Mouse (Mus musculus) left cerebral cortex, adult 9 months (tissue): Measurements from ENCODE around the gene Fli1.
A peak's percentile ranks its signal among the peaks of the same experiment; 100 is the strongest.

Experiments
- DNase-seq, 2 experiments: peaks; one replicate each; pipeline ENCODE4 v3.0.0; 2022; ENCODE audit warnings: low spot score in 2 of 2

Fli1 gene

DNA sequence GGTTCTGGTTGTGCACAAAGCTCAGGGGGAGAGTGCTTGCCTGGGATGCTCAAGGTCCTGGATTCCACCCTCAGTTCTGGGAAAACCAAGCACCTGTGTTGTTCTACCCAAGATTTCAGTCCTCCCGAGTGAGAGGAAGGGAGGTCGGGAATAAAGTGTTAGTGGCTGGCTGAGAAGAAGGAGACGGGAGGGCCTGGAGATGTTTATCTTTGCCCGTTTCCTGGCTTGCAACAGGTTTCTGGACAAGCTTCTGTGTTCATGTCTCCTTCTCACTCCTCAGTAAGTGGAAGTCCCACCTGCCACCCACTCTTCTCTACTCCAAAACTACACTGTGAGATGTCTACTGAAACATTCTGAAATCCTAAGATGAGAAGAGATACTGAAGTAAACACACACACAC, 39.2 kb downstream of the Fli1 start:
- DNase-seq, result no peak

DNA sequence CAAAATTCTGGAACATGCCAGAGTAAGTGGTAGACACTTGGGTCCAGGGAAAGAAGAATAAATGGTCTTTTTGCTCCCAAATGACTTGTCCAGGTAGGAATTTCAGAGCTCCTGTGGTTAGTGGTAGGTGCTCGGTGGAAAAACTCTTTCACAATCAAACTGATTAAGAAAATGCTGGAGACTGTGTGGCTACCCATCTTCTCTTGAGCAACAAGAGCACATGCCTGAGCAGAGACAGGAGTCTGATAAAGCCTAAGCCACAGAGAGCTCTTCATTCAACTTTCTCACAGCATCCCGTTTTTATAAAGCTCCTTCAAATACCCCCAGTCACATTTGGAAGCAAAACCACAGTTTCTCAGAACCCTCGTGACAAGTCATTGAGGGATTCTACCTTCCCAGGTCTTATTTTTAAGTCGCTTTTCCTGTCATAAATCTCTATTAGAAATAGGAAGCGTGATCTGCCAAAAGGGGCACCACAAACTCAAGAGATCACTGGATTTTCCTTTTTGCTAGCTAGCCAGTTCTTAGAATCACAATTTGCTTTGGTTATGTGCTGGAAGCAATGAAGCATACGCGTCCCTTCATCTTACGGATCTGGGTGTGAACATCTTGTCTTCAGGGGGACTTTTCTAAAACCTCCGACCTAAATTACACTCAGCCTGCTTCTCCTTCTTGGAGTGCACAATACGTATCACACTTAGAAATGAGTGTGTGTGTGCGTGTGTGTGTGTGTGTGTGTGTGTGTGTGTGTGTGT, 40.2 kb downstream of the Fli1 start:
- DNase-seq, result no peak

DNA sequence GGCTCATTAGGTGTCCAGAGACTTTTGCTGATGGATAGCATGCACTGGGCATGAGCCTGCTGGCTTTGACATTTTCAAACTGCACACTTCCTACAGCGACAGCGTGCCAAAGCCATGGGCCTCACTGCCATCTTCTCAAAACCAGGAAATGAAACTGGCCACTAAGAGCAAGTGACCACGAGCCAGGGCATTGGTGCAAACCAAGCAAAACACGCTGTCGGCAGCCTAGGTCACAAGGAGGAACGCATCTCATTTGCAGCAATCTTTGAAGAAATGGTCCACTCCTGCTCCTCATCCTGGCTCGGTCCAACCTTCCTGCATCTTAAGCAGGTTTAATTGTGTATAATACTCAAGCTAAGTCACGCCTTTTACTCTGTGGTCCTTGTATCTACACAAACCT, 41.8 kb downstream of the Fli1 start:
- DNase-seq, result peak; percentile 16 to 38

DNA sequence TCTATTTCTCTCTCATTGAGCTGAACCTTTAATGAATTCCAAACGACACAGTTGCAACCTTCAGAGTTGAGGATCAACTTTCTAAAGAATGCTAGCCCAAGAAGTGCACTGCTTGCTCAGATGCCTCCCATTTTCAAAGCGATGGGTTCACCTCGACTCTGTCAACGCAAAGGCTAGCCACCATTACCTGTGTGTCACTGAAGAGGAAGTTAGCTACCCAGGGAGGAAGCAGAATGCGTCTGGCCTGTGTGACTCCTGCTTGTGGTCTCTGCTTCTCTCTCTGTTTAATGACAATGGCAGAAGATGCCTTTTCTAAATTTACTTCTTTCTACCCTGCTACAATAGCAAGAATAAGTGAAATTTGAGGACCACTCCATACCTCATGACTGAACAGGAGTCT, 42.6 kb downstream of the Fli1 start:
- no peak for DNase-seq

DNA sequence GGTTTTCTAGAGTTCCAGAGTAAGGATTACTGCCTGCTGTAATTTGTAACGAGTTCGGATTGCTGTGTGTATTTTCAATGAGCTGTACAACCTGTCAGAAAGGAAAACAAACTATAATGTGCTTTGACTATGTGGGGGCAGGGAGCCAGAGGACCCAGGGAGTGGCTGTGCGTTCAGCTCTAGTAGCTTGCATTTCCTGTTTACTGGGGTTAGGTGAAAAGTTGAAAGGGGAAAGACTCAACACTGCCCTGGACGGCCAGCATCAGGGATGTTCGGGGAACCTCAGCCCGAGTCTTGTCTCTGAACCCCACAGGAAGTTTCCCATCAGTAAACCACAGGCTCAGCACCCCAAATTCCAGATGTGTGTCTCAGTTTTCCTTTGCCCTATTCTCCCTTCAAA, 43.2 kb downstream of the Fli1 start:
- DNase-seq, result no peak

DNA sequence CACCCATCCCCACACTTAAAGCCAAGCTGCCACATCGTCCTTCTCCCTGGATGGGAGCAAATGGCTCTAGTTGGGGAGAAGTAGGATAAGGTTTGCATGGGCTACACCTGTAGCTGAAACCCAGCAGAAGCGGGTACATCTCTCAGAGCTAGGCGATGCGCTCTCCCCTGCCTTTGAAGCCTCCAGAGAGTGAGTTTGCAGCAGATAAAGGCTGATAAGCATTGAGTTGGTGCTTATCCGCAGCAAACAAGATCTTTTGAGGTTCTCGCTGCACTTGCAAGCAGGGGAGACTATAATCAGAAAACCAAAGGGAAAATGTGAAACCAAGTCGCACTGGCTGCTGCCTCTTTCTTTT, 47.0 kb downstream of the Fli1 start:
- no peak for DNase-seq

DNA sequence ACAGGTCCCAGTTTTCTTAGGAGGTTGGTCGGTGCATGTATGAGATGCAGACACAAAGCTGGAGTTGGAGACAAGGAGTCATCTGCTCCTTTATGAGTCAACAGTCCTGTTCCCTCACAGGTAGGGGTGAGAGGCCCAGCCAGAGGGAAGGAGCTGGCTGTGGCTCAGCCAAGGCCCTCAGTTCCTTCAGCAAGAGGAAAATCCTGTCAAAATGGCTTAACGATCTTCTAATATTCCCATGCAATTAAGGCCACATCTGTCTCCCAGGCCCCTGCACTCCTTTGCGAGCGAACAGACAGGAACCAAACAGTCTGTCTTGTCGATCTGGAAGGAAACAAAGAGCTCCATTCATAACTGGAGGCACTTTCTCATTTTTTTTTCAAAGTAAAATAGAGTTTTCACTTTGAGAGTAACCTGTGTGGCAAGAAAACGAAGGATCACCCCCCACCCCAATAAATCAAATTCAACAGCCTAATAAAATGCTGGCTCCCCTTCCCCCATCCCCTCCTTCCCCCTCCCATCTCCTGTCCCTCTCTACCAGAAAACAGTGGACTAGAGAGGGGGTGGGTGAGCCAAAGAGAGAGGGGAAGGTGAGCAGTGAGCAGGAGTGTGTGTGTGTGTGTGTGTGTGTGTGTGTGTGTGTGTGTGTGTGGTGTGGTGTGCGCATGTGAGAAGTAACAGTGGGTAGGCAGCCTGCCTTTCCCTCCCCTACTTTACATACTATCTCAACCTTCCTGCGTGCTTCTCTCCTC, 47.6 kb downstream of the Fli1 start:
- no peak for DNase-seq

DNA sequence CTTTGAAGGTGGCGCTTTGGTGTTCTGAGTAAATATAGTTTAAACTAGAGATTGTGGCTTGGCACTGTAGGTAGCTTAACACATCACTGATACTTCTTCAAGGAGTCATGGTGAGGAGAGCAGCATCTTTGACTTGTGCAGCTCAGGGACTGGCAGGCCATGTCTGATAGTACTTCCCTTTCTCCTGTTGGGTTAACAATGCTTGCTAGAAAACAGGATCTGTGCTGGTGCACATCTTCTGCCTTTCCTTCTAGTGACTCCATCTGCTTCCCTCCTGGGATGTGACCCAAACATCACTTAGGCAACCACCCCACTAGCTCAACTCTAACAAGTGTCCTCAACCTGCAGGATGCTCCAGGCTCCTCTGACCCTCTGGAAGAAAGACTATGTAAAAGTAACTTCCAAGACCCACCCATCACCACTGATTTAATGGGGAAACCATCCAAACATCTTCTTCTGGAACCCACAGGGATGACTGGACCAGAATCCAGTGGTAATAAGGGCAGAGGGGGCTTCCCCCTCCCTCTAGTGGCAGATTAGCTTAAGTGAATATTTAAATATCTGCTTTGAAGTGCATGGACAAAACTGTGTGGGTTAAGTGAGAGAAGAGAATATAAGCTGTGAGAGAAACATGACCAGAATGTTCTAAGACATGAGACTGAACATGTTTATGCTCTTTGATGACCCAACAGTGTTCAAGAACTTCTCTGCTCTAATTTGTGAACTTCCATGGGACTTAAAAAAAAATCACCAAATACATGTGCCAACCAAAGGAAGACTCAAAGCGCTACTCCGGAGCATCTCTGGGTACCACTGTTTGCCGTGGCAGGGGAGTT, 48.9 kb downstream of the Fli1 start:
- DNase-seq, result no peak

DNA sequence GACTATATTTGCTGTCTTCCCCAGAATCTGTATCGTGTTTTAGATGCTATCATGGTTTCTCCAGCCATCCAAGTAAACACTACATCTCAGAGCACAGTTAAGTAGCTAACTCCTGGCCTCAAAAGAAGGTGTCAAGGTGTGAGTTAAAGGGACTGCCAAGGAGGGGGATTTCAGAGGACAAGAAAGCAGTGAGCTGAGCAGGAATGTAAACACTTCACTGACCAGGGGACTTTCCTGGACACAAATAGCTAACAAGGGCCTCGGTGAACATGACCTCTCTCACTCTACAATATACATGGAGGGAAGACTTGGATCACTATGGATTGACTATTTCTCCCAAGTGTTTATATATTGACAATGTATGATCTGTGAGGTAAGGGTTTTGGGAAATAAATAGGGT, 49.9 kb downstream of the Fli1 start:
- no peak for DNase-seq

DNA sequence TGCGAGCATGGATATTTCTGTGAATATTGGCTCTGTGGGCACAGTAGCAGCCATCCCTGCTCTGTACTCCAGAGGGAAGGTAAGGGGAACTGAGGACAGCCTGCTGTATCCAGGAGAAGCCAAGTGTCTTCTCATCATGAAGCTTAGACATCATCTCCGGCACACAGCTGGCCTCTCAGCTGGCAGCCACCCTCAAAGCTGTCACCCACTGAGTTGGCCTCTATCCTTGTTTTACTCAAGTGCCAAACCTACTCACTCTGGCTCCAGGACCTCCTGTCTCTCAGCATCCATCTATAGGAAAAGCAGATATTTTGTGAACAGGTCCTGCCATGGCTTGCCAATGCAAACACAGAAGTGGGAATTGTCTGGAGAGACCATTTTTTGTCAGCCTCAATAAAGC, 51.2 kb downstream of the Fli1 start:
- DNase-seq, result no peak

DNA sequence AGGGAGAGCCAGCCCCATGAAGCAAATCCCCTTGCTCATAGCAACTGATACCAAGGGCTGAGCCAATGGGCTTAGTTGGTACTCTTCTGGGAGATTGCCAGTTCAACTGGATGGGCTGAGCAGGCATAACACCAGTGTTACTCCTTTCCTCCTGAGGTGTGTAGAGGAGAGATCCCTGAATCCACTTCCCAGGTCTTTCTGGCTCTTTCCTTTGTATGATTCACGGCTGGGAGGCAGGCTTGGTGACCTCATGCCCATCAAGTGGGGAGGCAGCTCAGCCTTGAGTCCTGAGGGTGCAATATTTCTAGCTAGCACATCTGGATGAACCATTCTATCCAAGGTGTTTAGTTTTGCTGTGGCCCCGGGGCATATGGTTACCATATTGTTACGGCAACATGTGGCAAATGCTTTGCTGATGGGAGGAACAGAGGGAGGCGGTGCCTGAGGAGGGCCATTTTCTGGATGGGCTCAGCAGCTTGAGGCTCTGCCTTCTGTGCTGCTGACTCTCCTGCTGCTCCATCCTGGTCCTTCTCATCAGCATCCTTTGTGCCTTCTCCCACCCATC, 52.8 kb downstream of the Fli1 start:
- no peak for DNase-seq

DNA sequence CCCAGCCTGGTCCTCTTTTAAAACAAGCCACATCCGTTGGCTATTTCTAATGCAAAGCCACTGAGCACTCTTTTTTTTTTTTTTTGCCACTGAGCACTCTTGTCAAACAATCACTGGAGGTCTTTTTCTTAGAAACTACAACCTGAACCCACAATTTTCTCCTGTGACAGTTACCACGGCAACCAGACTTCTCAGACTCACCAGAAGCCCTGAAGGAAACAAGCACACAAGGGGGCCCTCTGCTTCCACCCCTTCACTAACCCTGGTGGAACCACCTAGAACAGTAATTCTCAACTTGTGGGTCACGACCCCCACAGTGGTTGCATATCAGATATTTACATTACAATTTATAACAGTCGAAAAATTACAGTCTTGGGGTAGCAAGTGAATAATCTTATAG, 53.3 kb downstream of the Fli1 start:
- DNase-seq, result no peak

DNA sequence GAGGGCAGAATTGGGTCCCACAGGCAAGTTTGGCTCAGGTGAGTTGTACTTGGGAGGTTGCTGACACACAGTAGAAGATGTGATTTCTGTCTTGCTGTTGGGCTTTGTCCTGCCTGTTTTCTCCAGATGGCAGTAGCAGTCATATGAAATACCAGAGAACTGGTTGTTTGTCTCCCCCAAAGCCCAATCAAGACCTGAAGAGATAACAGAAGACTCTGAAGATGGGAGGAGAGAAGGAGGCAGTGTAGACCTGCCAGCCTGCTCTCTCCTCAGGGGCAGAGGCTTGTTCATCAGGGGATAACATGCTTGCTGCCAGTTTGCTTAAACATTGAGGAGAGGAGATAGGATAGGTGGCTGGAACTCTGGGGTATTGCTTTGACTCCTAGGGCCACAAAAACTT, 54.0 kb downstream of the Fli1 start:
- no peak for DNase-seq

DNA sequence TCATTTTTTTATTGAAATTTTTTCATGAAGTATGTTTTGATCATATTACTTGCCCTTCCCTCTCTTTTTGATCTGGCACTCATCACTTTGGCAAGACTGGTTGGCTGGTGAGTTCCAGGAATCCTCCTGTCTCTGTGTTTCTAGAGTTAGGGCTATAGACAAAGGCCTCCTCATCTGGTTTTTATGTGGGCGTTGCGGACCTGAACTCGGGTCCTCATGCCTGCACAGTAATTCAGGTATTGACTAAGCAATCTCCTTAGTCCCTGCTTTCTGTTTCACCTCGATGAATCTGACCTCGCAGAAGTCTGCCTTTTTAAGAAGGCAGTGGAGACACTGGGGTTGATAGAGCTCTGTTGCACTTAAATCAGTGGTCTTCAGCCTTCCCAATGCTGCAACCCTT, 54.8 kb downstream of the Fli1 start:
- DNase-seq, result no peak

DNA sequence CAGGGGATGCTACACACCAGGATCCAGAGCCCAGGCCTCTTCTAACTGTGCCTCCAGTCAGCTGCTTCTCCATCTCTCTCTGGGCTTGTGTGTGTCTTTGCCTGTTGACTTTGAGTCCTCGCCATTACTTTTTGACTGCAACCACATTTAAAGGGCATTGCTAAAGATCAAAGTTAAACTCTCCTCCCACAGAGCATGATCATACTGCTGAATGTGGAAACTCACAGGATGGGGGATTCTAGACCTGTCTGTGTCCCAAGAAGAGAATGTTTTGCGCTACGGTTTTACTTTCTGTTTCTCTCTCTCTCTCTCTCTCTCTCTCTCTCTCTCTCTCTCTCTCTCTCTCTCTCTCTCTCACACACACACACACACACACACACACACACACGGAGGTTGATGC, 55.3 kb downstream of the Fli1 start:
- DNase-seq, result no peak

DNA sequence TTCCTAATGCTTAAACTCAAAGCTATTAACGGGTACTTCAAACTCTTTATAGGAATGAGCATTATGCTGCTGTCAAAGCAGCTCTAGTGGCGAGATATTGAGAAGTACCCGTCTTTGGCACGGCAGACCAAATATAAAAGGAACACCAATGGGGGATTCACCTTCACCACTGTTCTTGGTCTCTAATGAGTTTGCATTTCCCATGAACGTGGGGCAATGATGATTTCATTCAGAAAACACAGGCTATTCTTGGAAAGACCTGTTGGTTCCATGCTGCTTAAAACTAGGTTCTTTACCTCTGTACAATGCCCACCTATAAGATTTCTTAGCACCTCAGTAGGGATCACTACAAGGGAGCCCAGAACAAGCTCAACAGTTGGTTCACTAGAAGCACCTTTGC, 62.2 kb downstream of the Fli1 start:
- no peak for DNase-seq

DNA sequence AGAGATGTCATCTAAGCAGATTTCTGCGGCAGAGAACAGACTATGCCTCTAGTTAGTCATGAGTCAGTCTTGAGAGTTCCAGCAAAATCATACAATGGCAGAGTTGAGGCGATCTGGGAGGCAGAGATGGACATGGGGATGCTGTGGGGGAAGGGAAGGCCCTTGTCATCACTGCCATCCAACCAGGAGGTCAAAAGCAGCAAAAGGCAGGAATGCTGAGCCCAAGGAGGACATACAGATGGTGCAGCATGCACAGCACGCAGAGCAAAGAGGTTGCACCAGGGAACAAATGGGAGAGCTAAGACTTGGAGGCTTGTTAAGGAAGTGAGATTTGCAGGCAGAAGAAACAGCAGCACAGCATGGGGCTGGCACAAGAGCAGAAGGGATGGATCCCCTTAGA, 63.9 kb downstream of the Fli1 start:
- DNase-seq, result no peak

DNA sequence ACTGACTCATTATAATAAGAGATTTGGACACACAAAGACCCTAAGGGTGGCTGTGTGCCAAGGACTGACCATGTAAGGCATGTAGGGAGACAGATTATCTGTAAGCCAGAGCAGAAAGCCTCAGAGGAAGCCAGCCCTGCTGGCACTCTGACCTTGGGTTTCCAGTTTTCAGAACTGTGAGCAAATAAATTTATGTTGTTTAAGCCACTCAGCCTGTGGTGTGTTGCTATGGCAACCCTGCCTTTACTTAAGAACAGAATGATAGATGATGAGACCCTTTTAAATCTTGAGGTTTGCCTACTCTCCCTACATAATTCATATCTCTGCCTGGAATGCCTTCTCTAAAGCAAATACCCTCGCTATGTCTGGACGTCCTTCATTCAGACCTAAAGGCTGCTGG, 64.6 kb downstream of the Fli1 start:
- DNase-seq, result no peak

DNA sequence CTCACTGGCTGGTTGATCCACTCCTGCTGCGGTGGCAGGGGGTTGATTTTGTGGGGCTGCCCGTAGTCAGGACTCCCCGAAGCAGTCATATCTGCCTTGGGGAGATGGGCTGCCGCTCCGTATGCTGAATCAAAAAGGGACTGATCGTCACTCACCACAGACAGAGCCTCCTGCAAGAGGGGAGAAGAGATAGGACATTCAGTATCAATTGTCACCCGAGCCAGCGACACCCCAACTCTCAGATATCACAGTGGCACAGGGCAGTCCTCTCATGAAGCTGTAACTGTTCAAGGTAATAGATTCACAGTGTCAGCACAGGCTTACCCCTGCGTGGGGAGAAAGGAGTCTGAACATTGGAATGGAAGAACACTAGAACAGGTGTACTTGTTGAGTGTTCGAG, 66.1 kb downstream of the Fli1 start:
- DNase-seq, result no peak

DNA sequence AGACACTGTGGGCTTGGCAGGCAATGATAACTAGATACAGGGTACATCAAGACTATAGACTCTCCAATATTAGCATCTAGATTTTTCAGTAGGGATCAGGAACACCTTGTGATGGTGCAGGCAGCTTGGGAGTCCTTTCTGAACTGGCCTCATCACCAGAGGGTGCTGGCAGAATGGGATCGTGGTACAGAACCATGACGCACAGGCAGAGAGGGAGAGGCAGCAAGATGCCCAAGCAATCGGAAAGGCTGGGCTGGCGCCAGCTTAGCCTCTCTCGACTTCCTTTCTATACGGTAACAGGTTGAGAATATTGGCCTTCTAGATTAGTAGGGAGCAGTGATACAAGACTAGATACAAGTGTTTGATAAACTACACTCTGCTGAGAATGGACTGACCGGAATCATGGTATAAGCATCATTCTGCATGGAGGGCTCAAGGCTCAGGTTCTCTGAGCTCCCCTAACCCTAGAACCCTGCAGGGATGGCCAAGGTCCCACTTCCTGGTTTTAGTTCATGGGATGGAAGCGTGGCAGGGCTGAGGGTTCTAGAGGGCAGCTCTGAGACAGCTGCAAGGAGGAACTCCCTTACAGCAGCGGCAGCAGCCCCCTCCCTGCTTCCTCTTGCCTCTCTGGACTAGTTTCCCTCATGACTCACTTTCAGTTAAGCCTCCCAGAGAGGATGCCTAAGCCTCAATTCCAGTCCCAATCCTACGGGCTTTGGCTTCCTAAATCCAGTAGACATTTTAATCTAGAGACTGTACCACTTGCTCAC, 67.9 kb downstream of the Fli1 start:
- DNase-seq, result no peak

DNA sequence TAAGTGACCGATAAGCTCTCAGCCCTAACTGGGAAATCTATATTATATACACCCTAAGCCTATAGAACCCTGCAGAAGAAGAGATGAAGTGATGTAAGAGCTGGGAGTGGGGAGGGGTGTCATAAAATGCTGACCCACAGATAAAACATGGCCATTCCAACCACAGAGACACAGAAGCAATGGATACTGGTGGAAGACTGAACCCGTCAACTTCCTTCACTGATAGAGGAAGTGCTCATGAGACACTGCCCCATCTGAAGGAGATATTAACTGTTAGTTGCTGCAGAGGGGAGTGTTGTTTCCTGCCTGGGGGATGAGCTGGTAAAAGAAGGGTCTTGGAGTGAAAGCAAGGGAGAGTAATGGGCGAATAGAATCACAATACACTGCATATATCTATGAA, 70.3 kb downstream of the Fli1 start:
- DNase-seq, result no peak
